Mouse (Mus musculus): ENCODE results near the gene Cr1l.

- TF ChIP-seq CTCF (IDR thresholded peaks at IDR 0.05; ENCODE audit: extremely low read depth, insufficient read length, insufficient replicate concordance, low read depth, low read length) (no peak), POLR2A (IDR thresholded peaks at IDR 0.05; ENCODE audit: low read depth, low read length) (no peak)
Measured at GRCm38 (mm10) chr1:195131675-195132015, 259 bp upstream of the Cr1l start.

Data from small intestine, adult 2 months (tissue).